Comparison of ENCODE assay signal across 8 mouse cellular contexts in genomic region chr1:92791070-92791831, GRCm38 (mm10). TPM values are rescaled to one million over a fixed set of nuclear protein-coding genes. Genes with fewer than 3 reads are reported as not detected.
DNase-seq lines count a peak whose midpoint lies in the region; ATAC-seq lines count a peak whose summit lies in the region.

No protein-coding gene starts in this region.

- H3K9ac ChIP-seq in embryonic facial prominence, embryonic 12.5 days = peak overlapping the region; percentile 16

- no peaks in the 10 kb centered on the region for H3K36me3 ChIP-seq in embryonic facial prominence, embryonic 12.5 days

- ATAC-seq in embryonic facial prominence, embryonic 12.5 days (ENCODE audit: insufficient number of reproducible peaks, insufficient read depth, low FRiP score, low TSS enrichment) = peak; percentile 73
- peak; percentile 21 to 61; a peak in 3 of 4 replicates for ATAC-seq in hematopoietic stem cell, adult 5-6 weeks (replicated peaks in 1 of 2; ENCODE audit: insufficient read depth in 1 of 2, low FRiP score in 2 of 2, low TSS enrichment in 1 of 2, low read depth in 1 of 2, poor library complexity in 2 of 2, severe bottlenecking in 2 of 2)
- no peak for ATAC-seq in CD4-positive, CD25-positive, alpha-beta regulatory T cell, adult 4 months

- H3K4me2 ChIP-seq in embryonic facial prominence, embryonic 12.5 days (replicated peaks) = peak overlapping the region; percentile 40

- H3K4me3 ChIP-seq in embryonic facial prominence, embryonic 12.5 days = peak overlapping the region; percentile 17; the same call in 1 of the 2 replicates

- WGBS in embryonic facial prominence, embryonic 12.5 days = 3% methylated on average over 10 of the region's 10 CpGs

- H3K27me3 ChIP-seq in embryonic facial prominence, embryonic 12.5 days = no peaks in the 10 kb centered on the region

- DNase-seq in MN1 (ENCODE audit: low spot score) = peak; percentile 56
- peak; percentile 42 for DNase-seq in lung, postnatal 10 days
- DNase-seq in frontal cortex, adult 2 months (ENCODE audit: extremely low spot score in 1 of 2, low spot score in 1 of 2) = no peak
- no peak for DNase-seq in Muller cell, postnatal 12 days (ENCODE audit: inconsistent ontology term)
- DNase-seq in B cell, adult 2 months = no peak

- H3K27ac ChIP-seq in embryonic facial prominence, embryonic 12.5 days = peak overlapping the region; percentile 88

- H3K4me1 ChIP-seq in embryonic facial prominence, embryonic 12.5 days = peaks cover 28% of the 10 kb centered on the region

- no peaks in the 10 kb centered on the region for H3K9me3 ChIP-seq in embryonic facial prominence, embryonic 12.5 days

RNA-seq across cellular contexts. Expression of gene Gpc1, which starts 40.2 kb away (rescaled TPM):
- polyA plus RNA-seq in embryonic facial prominence, embryonic 12.5 days (2016; fragmentation: Nextera tagmentation; extraction: Ambion mirVana) = 79.8 and 81.4 TPM in 2 replicates
- total RNA-seq in hematopoietic stem cell, adult 5-6 weeks (2017) = 1.9 and 11.2 TPM in 2 replicates
- 1 to 10 TPM; 2.0 to 3.0 TPM for polyA plus RNA-seq in CD4-positive, CD25-positive, alpha-beta regulatory T cell, adult 4 months (2017; shearing (Covaris generic))
- 60.9 and 64.8 TPM in 2 replicates for polyA plus RNA-seq in frontal cortex, adult 2 months (2012; rRNA removed)

Comparison
In these comparisons a context has a peak if more than half of its experiments do, and no peak if none do; other contexts are left out.
1. DNase-seq: peak in MN1 (single experiment) and lung, postnatal 10 days (single experiment); none in frontal cortex, adult 2 months (0 of 2), Muller cell, postnatal 12 days (single experiment) and B cell, adult 2 months (0 of 2).
2. RNA of gene Gpc1, which starts 40.2 kb away (polyA plus RNA-seq): 79.8 to 81.4 TPM in embryonic facial prominence, embryonic 12.5 days and 60.9 to 64.8 TPM in frontal cortex, adult 2 months; 2.0 to 3.0 TPM in CD4-positive, CD25-positive, alpha-beta regulatory T cell, adult 4 months; every median in the first group is over 10 times any median in the second.